Mouse (Mus musculus) G1E (cell line): ENCODE results near the gene Atp5mpl. TPM values are rescaled to one million over a fixed set of nuclear protein-coding genes. Genes with fewer than 3 reads are reported as not detected.

Experiments used
- ATAC-seq: 2 replicates; pipeline ENCODE4 v1.8.0; 2016; ENCODE audit warnings: mild to moderate bottlenecking; ENCODE audit not compliant: insufficient number of reproducible peaks, poor library complexity, low FRiP score, severe bottlenecking; ENCODE audit errors: extremely low read depth
- DNase-seq: peaks from one replicate; pipeline ENCODE4 v3.0.0; 2012; ENCODE audit warnings: low spot score
- H3K27me3 ChIP-seq: 2 replicates; pipeline ENCODE4 v1.6.1; 2012; ENCODE audit warnings: mild to moderate bottlenecking, low read length, inconsistent platforms; ENCODE audit not compliant: insufficient read depth
- H3K36me3 ChIP-seq: replicated peaks from 2 replicates; pipeline ENCODE3; 2012; ENCODE audit warnings: mild to moderate bottlenecking, inconsistent platforms
- H3K4me1 ChIP-seq: 2 replicates; pipeline ENCODE4 v1.6.1; 2012; ENCODE audit warnings: low read depth, low read length, inconsistent platforms, mixed read lengths; ENCODE audit not compliant: insufficient read depth
- H3K4me3 ChIP-seq: 2 replicates; pipeline ENCODE4 v1.5.1; 2012; ENCODE audit warnings: low read depth, mild to moderate bottlenecking, inconsistent platforms, low read length, moderate library complexity, mixed read lengths
- H3K9me3 ChIP-seq: replicated peaks from 2 replicates; pipeline ENCODE4 v1.6.1; 2012; ENCODE audit warnings: inconsistent platforms
- CTCF ChIP-seq: IDR thresholded peaks from 2 replicates; pipeline ENCODE4 v1.5.1; 2012; ENCODE audit warnings: low read depth, low read length, inconsistent platforms, mixed read lengths
- GATA1 ChIP-seq: IDR thresholded peaks from 2 replicates; pipeline ENCODE4 v1.6.1; 2012; ENCODE audit warnings: borderline replicate concordance, low read length, inconsistent platforms, mixed read lengths
- GATA2 ChIP-seq: IDR thresholded peaks from 2 replicates; pipeline ENCODE4 v1.6.1; 2012; ENCODE audit warnings: low read depth, low read length, inconsistent platforms, borderline replicate concordance
- POLR2AphosphoS5 ChIP-seq: IDR thresholded peaks from 2 replicates; pipeline ENCODE4 v1.6.1; 2012; ENCODE audit warnings: low read depth, low read length, inconsistent platforms; ENCODE audit not compliant: insufficient replicate concordance
- TAL1 ChIP-seq: conservative IDR thresholded peaks from 2 replicates; pipeline ENCODE4 v1.6.1; 2012; ENCODE audit warnings: low read depth, low read length, inconsistent platforms, mixed read lengths
- polyA plus RNA-seq: library from polyadenylated mRNA; stranded (reverse); fragments of >175 nt; gene quantifications from 2 replicates; pipeline ENCODE4 v1.2.3, GENCODE M21; 2012
- total RNA-seq, 2 experiments: library from RNA; stranded (forward) in 1 of 2; stranded (reverse) in 1 of 2; fragments of 200-1000 nt in 1 of 2; fragments of >200 nt in 1 of 2; fragmentation: Nextera tagmentation in 1 of 2; gene quantifications; 2 replicates each; pipeline ENCODE4 v1.2.3; 2014 to 2017

Atp5mpl gene
- total RNA-seq (2014; fragmentation: Nextera tagmentation) (56.4 and 70.0 TPM in 2 replicates), total RNA-seq (2017) (1,497 and 1,593 TPM in 2 replicates), polyA plus RNA-seq (14.9 and 17.7 TPM in 2 replicates)

GRCm38 (mm10) chr12:111966683-111967173 lies at the start of gene Atp5mpl:
Atp5mpl (minus strand) TSS chr12:111966977.
- Histone ChIP-seq H3K36me3 (peaks cover 40% of the 10 kb centered on the region), H3K9me3 (0 out of 2 replicates have a peak, but pooled peaks cover 4% of the 10 kb centered on the region), H3K27me3 (peaks cover 6% of the 10 kb centered on the region; the same call in 1 of the 2 replicates), H3K4me3 (peak within 1 kb of the TSS; percentile 80), H3K4me1 (peaks cover 49% of the 10 kb centered on the region)
- DNase-seq: peak; percentile 99
- peak; percentile 95 for TF ChIP-seq CTCF
- TF ChIP-seq TAL1: no peak
- no peak for TF ChIP-seq GATA1
- TF ChIP-seq POLR2AphosphoS5: no peak
- TF ChIP-seq GATA2: no peak
- peak; percentile 73 for ATAC-seq

DNA sequence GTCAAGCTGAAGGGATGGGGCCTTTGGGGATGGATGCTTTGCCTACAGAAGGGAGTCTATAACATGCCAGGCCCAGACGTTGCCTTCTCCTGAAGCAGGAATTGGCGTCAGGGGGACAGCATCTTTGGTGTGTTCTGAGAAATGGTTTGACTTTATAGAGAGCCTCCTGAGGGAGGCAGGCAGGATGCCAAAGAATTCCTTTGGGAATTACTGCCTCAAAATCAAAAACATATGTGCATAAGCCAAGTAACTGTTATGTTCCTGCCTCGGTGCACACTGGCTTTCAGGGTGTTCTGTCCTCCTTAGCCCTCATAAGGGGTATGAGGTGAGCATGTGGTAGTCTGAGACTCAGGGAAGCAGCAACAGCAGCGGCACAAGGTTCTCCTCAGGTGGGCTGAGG lies 49.6 kb upstream of the Atp5mpl start:
- ATAC-seq (no peak), DNase-seq (no peak)
- H3K4me3 ChIP-seq: no peak overlapping the region
- H3K4me1 ChIP-seq: no peaks in the 10 kb centered on the region
- H3K36me3 ChIP-seq: no peaks in the 10 kb centered on the region
- H3K27me3 ChIP-seq: peaks cover 2% of the 10 kb centered on the region; the same call in 1 of the 2 replicates
- H3K9me3 ChIP-seq: peaks cover 23% of the 10 kb centered on the region
- TF ChIP-seq GATA2 (no peak), TAL1 (no peak), GATA1 (no peak)

DNA sequence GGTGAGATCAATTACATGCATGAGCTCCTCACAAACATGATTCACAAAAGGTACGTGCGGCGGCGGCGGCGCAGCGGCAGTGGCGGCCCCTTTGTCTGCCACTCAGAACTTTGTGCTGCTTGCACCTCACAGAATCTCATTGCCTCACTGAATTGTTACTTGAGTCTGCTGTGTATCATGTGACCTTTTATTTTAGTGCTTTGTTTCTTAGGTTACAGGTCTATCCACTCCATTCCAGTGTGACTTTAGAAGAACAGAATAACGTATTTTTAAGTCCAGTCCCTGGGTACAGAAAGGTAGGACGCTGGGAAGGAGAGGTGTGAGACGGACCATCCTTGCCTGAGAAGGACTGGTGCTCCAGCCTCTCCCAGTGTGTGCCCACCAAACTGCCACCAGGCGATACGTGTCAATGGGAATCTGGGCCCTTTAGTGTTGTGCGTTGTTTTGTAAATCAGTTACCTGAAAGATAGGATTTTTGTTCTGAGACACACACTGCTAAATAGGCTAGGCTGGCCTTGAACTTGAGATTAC lies 46.6 kb upstream of the Atp5mpl start:
- DNase-seq (no peak), ATAC-seq (no peak)
- Histone ChIP-seq H3K4me3 (no peak overlapping the region), H3K36me3 (no peaks in the 10 kb centered on the region), H3K27me3 (peaks cover 2% of the 10 kb centered on the region), H3K9me3 (peaks cover 7% of the 10 kb centered on the region), H3K4me1 (no peaks in the 10 kb centered on the region; the same call in 1 of the 2 replicates)
- no peak for TF ChIP-seq GATA2
- no peak for TF ChIP-seq POLR2AphosphoS5
- TF ChIP-seq CTCF: no peak
- no peak for TF ChIP-seq TAL1
- no peak for TF ChIP-seq GATA1

DNA sequence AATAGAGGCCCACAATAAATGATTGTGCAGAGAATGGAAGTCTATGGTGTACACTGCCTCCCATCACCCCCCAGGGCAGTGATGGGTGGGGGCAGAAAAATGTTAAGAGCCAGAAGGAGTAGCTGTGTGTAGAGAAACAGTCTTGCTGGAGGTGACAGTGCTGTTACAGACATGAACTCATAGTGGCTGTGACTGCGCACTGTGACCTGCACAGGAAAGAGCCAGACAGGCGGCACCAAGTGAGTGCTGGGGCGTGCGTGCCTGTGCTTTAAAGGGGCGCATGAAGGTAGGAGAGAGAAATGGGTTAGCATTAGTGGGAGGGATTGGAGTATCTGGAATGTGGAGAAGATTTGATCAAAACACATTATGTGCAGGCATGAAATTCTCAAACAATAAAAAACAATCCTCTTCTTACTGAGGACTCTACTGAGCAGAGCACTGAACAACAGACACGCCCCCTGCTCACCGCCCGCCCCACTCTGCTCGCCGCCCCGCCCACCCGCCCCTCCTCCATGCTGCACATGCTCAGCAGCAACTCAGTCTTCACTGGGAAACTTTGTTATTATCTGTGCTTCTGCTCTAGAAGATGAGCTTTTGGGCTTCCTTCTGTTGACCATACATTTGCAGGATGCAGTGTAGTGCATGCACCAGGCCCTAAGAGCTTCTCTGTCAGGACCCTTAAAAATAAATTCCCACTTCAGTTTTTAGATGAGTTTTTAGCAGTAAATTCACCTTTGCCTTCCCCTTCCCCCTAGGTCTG lies 45.9 kb upstream of the Atp5mpl start:
- DNase-seq (no peak), ATAC-seq (no peak)
- peaks cover 3% of the 10 kb centered on the region for H3K27me3 ChIP-seq
- H3K36me3 ChIP-seq: no peaks in the 10 kb centered on the region
- TF ChIP-seq POLR2AphosphoS5: no peak
- H3K4me1 ChIP-seq: no peaks in the 10 kb centered on the region; the same call in 1 of the 2 replicates
- H3K9me3 ChIP-seq: peaks cover 6% of the 10 kb centered on the region
- no peak overlapping the region for H3K4me3 ChIP-seq

DNA sequence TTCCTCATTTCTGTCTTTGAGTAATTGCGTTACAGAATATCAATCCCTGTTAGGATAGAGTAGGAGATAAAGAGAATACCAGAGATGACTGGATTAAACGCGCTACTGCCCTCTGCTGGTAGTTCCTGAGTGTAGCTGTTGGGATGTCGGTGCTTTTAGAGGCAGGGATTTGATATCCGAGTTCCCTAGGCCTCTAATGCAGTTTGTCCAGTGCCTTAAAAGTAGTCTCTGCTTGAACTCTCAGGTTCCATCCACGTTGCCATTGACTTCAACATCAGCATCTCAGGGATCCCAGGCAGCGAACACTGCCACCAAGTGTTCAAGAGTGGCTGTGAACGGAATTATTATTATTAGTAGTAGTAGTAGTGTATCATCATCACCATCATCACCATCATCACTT lies 34.4 kb upstream of the Atp5mpl start:
- H3K4me1 ChIP-seq: no peaks in the 10 kb centered on the region; the same call in 1 of the 2 replicates
- H3K9me3 ChIP-seq: no peaks in the 10 kb centered on the region
- no peak overlapping the region for H3K4me3 ChIP-seq
- no peaks in the 10 kb centered on the region for H3K36me3 ChIP-seq
- DNase-seq: peak; percentile 31
- H3K27me3 ChIP-seq: peaks cover 53% of the 10 kb centered on the region
- TF ChIP-seq GATA2 (no peak), CTCF (peak; percentile 94), POLR2AphosphoS5 (no peak), TAL1 (no peak), GATA1 (no peak)
- no peak for ATAC-seq

- Histone ChIP-seq H3K4me3 (no peak overlapping the region), H3K36me3 (no peaks in the 10 kb centered on the region), H3K4me1 (no peaks in the 10 kb centered on the region; the same call in 1 of the 2 replicates), H3K9me3 (peaks cover 9% of the 10 kb centered on the region), H3K27me3 (peaks cover 58% of the 10 kb centered on the region)
- TF ChIP-seq GATA2: no peak
- TF ChIP-seq TAL1: no peak
- TF ChIP-seq CTCF: no peak
- TF ChIP-seq GATA1: no peak
- TF ChIP-seq POLR2AphosphoS5: no peak
- ATAC-seq: no peak
- no peak for DNase-seq
Observed at GRCm38 (mm10) chr12:111999735-112000134, 33.0 kb upstream of the Atp5mpl start.
